Mouse (Mus musculus) NIH3T3 (cell line): ENCODE measurements around the gene Ccdc3.
A peak's percentile ranks its signal among the peaks of the same experiment; 100 is the strongest.

Experiments used
- DNase-seq: peaks from one replicate; pipeline ENCODE4 v3.0.0-alpha.2; 2012; ENCODE audit warnings: low read depth

The Ccdc3 gene

GRCm38 (mm10) chr2:5137500-5138286 is at the start of gene Ccdc3:
Gene Ccdc3 (plus strand): TSS chr2:5137776.
- no peak for DNase-seq

DNA sequence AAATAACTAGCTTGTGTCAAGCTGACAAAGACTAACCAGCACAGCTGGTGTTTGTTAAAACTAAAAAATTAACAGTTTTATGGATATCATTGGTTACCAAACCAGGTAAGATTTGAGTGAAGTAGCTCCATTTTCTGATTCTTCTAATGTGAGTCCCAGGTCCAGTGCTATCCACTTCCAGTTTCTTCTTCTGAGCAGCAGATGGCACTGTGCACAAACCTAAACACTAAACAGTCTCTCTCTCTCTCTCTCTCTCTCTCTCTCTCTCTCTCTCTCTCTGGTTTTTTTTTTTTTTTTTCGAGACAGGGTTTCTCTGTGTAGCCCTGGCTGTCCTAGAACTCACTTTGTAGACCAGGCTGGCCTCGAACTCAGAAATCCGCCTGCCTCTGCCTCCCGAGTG is 47.2 kb upstream of the Ccdc3 start:
- peak; percentile 69 for DNase-seq

GRCm38 (mm10) chr2:5094876-5095275 is 42.7 kb upstream of the Ccdc3 start:
- DNase-seq: peak; percentile 65

GRCm38 (mm10) chr2:5095316-5095715 is 42.3 kb upstream of the Ccdc3 start:
- peak; percentile 70 for DNase-seq

GRCm38 (mm10) chr2:5097786-5098445 is 39.7 kb upstream of the Ccdc3 start:
- DNase-seq: no peak

DNA sequence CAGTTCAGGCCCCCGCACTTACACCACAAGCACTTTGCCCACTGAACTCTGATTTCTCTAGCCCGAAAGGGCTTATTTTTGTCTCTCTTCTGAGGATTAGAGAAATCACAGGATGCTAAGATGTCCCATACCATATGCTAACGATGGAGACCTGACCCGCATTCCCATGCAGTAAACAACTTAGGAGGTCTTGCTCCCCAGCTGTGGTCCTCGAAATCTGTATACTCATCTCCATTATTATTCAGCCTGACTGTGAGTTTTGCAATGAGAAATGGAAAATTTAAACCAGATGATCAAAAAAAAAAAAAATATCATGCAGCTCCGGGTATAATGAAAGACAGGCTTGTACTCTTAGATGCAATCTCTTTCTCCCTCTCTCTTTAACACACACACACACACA is 38.4 kb upstream of the Ccdc3 start:
- DNase-seq: peak; percentile 77

DNA sequence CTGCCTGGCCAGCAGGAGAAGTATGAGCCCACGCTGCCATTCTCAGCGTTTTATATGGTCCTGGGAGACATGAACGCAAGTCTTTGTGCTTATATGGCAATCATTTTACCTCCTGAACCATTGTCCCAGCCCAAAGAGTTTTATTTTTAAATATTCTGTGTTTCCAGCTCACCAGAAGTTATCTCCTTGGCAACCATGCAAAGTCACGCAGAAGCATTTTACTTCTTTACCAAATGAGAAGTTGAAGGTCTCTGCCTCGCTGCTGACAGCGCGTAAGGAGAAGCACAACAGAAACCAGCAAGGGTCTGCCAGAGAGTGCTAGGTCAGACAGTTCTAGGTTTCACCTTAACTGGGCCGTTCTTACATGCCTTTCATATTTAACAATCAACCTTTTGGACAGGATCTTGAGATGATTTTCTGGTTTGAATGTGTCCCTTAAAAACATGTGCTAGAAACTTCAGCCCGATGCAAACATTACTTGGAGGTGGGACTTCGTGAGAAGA is 35.8 kb upstream of the Ccdc3 start:
- DNase-seq: no peak

- peak; percentile 71 for DNase-seq
These were observed 34.7 kb upstream of the Ccdc3 start for GRCm38 (mm10) chr2:5102891-5103290.

DNA sequence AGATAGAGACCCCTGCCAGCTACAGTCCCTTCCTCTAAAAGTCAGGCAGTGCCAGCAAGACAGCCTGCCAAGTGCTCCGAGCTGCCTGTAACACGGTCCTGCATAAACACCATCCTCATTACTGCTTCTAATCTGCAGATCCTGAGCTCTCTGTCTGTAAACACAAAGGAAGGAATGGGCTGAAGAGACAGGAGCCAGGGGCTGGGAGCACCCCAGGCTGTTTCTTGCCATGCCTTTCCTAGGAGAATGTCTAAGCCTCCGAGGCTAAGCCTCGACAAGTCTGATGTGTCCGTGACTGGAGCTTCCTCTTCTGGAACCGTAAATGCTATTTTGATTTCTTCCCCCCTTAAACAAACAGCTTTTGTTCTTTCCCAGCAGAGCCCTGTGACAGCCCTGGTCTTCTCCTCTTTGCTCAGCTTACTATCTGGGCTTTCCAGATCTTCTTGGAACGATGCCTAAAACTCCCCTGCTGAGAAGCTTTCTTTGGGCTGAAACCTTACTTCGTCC is 24.7 kb upstream of the Ccdc3 start:
- DNase-seq: no peak

- no peak for DNase-seq
These were observed 23.2 kb upstream of the Ccdc3 start for GRCm38 (mm10) chr2:5114386-5114785.

GRCm38 (mm10) chr2:5116856-5117532 is 20.6 kb upstream of the Ccdc3 start:
- DNase-seq: peak; percentile 27

GRCm38 (mm10) chr2:5125506-5125905 is 12.1 kb upstream of the Ccdc3 start:
- DNase-seq: no peak

- DNase-seq: no peak
These were observed 10.2 kb upstream of the Ccdc3 start for GRCm38 (mm10) chr2:5127369-5127768.

GRCm38 (mm10) chr2:5129099-5129498 is 8.5 kb upstream of the Ccdc3 start:
- peak; percentile 82 for DNase-seq

GRCm38 (mm10) chr2:5132046-5132445 is 5.5 kb upstream of the Ccdc3 start:
- DNase-seq: no peak

DNA sequence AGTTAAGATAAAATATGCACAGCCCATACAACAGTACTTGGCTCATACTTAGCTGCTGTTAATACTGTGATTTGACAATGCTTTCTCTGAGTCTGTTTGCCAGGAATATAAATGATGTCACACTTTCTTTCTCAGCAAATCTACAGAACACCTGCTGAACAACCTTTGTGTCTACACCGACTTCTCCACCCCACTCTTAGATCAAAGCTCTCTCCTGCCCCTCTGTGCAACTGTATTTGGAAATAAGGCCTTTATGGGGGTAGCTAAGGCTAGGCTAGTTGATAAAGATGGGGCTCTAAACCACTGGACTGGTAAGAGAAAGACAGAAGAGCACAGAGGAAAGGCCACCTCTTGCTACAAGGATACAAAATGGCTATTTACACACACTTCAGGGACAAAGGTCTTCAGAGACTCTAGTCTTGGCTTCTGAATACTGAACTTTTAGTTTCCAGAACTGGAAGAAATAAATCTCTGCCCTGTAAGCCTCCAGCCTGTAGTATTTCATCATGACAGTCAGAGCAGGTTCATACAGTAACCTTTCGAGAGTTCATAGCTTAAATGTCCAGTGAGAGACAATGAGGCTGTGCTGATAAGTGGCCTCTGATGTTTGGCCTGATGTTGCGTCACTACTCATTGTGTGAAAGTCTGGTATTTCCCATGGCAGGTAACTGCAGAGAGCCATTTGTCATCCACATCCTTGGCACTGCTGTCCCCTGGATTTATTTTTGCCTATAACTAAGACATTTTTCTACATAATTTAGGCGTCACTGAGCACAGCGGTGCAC is 2.4 kb upstream of the Ccdc3 start:
- DNase-seq: no peak

DNA sequence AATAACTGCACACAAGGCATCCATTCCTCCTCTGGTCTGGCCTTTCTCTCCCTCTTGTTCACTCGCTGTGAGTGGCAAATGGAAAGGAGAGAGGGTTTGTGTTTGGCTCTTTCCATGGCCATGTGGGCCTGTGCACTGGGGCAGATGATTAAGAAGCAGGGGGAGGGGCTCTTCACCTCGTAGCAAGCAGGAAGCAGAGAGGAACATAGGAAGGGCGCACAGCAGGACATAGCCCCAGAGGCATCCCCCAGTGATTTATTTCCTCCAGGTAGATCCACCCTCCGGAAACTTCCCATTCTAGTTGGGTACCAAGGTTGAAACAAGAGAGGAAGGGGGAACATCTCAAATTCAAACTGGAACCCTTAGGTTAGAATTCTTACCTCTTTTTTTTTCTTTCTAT is 2.4 kb downstream of the Ccdc3 start:
- DNase-seq: no peak

DNA sequence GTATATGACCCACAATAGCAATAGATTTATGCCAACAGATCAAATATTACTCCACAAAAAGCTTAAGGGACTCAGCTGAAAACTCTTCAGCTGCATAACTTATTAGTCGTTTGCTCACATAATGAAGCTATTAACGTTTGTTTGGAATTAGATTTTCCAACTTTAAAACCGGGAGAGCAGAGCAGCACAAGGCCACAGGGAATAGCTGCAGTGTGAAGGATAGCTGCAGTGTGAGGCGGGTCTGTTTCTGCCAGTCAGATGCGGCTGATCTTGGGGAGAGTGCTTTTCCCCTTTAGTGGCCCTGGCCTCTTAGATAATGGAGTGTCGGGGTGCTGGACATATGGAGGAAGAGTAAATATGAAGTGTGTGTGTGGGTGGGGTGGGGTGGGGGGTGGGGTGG is 6.9 kb downstream of the Ccdc3 start:
- no peak for DNase-seq

- DNase-seq: no peak
These were observed 10.3 kb downstream of the Ccdc3 start for GRCm38 (mm10) chr2:5147907-5148306.

DNA sequence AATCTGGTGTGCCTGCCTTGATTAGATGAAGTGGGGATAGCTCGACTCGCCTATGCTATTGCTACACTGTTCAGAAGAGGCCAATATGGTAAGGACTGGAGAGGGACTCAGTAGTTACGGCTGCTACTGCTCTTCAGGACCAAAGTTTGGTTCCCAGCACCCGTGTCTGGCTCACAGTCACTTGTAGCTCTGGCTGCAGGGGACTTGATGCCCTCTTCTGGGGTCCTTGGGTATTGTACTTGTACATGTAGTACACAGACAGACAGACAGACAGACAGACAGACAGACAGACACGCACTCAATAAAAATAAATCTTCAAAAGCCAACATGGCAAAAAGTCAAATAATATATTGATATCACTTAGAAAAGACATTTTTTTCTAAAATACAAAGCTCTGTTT is 17.1 kb downstream of the Ccdc3 start:
- DNase-seq: no peak

- DNase-seq: peak; percentile 66
These were observed 22.8 kb downstream of the Ccdc3 start for GRCm38 (mm10) chr2:5160236-5160848.
